Comparison of ENCODE assay signal across 23 mouse cellular contexts in the genomic region with DNA sequence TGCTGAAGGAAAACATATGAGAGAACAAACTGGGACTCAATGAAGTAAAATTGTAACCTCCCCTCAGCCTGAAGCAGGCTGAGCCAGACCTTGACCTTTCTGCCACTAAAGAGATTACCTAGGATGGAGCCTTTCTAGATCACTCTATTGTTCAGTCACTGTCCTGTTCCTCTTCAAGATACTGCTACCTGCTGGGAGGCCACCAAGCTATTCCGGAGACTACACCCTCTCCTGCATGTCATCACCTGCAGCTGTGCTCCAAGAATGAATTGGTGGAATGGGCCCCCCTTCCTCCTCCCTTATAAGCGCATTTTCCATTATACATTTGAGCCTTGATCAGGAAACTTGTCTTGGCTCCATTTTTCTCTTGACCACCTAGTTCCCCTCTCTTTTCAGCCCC.
DNase-seq lines count a peak whose midpoint lies in the region; ATAC-seq lines count a peak whose summit lies in the region.
"Had no signal": no experiment of that assay in that cellular context is flagged by ENCODE, and none has a peak within 500 bp of the region (broad histone marks: within the 10 kb centered on the region; RNA-seq: fewer than 3 reads in every experiment).

No protein-coding gene starts in this region.

- no peak for ATAC-seq in monocyte, adult 5-6 weeks (replicated peaks; ENCODE audit: insufficient number of reproducible peaks, low FRiP score, low TSS enrichment, poor library complexity, severe bottlenecking)
- ATAC-seq in megakaryocyte, adult 5-6 weeks (ENCODE audit: poor library complexity, severe bottlenecking) = no peak
- ATAC-seq: activated CD4-positive, CD25-positive, alpha-beta regulatory T cell, adult 4 months; CD4-positive, CD25-positive, alpha-beta regulatory T cell, adult 4 months; Patski had no signal

- DNase-seq in ES-CJ7 (ENCODE audit: low read depth, low spot score) = peak; percentile 77
- peak; percentile 63 for DNase-seq in R1 (ENCODE audit: low read depth, low spot score)
- DNase-seq in ZHBTc4 (ENCODE audit: low read depth, low spot score) = peak; percentile 23
- no peak for DNase-seq in MN1 (ENCODE audit: low spot score)
- DNase-seq: adrenal gland, adult 2 months; adrenal gland, adult 8-10 months; adrenal gland, postnatal 10 days; adrenal gland, postnatal 14 days; adrenal gland, postnatal 25 days; adrenal gland, postnatal 36 days; B cell, adult 2 months; cerebellum, adult 11 months; cerebellum, adult 11-12 months; cerebellum, adult 18-20 months; cerebellum, adult 2 months; cerebellum, adult 8-10 months; cerebellum, adult 9-10 months; cerebellum, adult 9-11 months had no signal
